Mouse (Mus musculus) small intestine, adult 2 months (tissue): Measurements from ENCODE around the gene Grk3.

Source experiments
- CTCF ChIP-seq: fragments of 200-500 bp; IDR thresholded peaks from 2 replicates; pipeline ENCODE4 v1.5.1; 2012; ENCODE audit warnings: low read depth, mild to moderate bottlenecking, control low read depth, inconsistent platforms, low read length, moderate library complexity, mixed read lengths; ENCODE audit not compliant: insufficient replicate concordance, insufficient read length; ENCODE audit errors: extremely low read depth
- POLR2A ChIP-seq: fragments of 200-500 bp; IDR thresholded peaks from 2 replicates; pipeline ENCODE4 v1.6.1; 2012; ENCODE audit warnings: low read depth, mild to moderate bottlenecking, control low read depth, inconsistent platforms, low read length, moderate library complexity

DNA sequence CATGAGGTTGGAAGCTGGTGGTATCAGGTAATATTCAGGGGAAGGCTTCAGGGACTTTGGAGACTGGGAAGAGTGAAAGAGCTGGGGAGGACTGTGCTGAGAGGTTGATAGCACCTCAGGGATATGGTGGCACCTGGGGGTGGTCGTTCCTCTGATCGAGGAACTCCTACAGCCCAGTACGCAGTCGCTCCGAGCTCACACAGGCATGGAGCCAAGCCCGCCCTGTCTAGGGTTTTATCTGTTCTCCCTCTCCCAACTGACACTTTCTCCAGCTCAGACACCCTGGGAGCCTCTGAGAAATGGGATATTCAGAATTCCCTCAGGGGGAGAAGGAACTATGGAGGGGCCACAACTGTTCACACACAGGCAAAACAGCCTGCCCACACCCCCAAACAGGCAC, 25.2 kb upstream of the Grk3 start:
- TF ChIP-seq CTCF (no peak), POLR2A (no peak)
